Mouse (Mus musculus) thymus, adult 18-20 months (tissue): ENCODE measurements around the gene Srgap3.

Source experiments
- DNase-seq, 2 experiments: peaks; one replicate each; pipeline ENCODE4 v3.0.0; 2022; ENCODE audit warnings: mixed read lengths in 2 of 2

Srgap3 gene

GRCm38 (mm10) chr6:112946895-112947436 is at the start of gene Srgap3:
Srgap3 (minus strand) TSS chr6:112947266.
- peak; percentile 30 to 44 for DNase-seq

GRCm38 (mm10) chr6:112995708-112996107 is 48.6 kb upstream of the Srgap3 start:
- no peak for DNase-seq

DNA sequence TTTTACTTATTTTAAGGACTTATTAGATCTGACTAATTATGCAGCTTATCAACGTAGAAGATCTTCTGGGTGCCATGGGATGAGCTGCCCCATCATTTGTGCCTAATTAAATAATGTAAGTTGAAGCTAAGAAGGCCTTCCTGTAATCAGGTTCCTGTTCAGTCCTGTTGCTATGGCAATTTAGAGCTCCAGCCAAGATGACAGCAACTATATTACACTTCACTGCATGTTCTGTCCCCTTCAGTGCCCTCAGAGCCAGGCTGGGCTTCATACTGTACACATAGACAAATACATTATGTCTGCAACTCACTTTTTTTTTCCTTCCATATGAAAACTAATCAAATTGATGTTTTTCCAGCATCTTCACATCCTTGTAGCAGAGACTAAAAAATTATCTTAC is 43.1 kb upstream of the Srgap3 start:
- DNase-seq: no peak

DNA sequence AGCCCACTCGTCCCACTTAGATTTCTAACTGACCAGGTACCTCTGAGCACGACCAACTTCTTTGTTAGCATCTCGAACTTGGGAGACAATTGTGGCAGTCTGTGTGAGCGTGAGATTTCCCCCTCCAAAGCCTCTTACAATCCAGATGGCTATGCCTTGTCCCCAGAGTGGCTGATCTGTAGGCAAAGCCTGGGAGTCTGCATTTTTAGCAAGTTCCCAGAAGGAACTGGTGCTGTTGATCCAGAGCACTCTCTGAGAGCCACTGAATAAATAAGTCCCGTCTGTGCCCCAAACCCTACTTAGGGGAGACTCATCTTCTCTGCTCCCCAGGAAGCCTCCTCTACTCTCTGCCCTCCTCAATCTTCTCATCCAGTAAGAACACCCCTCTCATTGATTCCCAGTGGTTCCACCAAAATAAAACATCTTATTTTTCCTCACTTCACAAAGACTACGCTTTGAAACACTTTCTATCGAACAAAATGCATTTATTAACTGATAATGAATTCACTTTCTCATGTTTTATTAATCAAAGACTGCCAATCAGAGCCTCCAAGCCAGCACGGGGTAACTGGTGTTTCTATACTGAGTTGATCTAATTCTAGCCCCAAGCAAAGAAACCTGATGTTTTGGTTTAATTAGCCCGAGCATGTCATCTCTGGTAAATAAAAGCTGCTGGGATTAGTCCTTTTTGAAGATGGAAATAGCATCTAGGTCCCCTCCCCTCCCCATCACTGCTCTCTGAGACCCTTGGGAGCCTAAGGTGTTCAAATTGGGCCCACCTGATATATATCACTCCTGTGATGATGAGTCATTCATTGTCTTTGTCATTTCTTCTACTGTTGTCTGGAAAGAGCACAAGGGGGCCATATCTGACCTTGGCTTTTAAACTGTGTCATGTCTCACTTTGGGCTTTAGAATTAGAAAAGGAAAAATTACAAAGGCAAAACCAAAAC is 38.6 kb upstream of the Srgap3 start:
- no peak for DNase-seq

GRCm38 (mm10) chr6:112982241-112982640 is 35.2 kb upstream of the Srgap3 start:
- no peak for DNase-seq

DNA sequence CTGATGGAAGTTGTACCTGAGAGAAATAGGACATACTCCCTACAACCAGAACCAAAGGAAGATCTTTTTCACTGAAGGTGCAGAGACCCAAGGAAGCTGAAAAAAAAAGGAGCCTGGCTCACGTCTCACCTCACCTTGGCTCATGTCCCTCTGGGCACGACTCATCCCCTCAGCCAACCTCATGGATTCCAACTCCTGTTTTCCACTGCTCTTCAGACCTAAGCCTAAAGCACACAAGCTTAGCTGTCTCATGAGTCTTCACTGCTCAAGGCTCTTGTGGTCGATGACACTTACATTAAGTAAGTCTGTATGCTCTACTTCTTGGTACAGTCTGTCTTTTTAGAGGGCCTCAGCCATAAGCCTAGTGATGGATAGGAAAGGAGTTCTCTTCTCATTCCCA is 31.9 kb upstream of the Srgap3 start:
- no peak for DNase-seq

GRCm38 (mm10) chr6:112977246-112977645 is 30.2 kb upstream of the Srgap3 start:
- DNase-seq: no peak

GRCm38 (mm10) chr6:112976541-112976940 is 29.5 kb upstream of the Srgap3 start:
- DNase-seq: no peak

GRCm38 (mm10) chr6:112976136-112976535 is 29.1 kb upstream of the Srgap3 start:
- no peak for DNase-seq

DNA sequence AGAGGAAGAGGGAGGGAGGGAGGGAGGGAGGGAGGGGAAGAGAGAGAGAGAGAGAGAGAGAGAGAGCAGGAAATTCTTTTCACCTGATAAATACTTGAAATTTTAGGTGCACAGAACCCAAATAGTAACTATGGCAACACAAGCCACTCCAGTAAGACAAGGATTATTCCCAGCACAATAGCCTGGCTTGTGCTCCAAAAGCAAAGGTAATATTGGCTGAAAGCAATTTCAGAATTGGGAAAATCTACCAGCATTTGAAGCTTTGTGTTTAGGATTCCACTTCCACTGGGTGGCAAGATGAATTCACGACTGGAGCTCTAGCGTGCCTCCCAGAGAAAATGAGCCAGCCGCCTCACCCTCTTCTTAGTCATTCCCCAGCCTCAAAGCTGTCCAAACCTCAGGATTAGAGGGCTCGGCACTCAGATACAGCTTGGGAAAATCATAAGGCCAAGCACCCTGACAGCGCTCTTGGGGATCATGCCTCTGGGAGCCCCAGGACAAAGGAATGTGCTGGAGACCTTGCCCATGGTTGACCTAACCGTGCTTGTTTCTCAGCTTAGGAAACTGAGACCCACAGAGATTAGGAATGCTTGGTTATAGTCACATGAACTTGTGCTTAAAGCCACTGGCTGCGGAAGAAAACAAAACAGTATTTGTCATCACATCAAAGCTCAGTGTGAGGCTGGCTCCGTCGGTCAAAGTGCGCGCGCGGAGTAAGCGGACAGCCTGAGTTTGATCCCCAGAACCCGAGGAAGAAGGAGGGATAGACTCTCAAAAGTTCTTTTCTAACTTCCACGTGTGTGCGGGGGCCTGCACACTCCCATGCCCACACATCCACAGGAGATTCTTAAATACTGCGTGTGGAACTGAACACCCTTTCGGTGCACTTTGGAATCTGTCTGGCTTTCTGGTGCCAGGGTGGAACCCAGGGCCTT is 27.0 kb upstream of the Srgap3 start:
- no peak for DNase-seq

- DNase-seq: no peak
Measured at GRCm38 (mm10) chr6:112972858-112973631, 26.0 kb upstream of the Srgap3 start.

DNA sequence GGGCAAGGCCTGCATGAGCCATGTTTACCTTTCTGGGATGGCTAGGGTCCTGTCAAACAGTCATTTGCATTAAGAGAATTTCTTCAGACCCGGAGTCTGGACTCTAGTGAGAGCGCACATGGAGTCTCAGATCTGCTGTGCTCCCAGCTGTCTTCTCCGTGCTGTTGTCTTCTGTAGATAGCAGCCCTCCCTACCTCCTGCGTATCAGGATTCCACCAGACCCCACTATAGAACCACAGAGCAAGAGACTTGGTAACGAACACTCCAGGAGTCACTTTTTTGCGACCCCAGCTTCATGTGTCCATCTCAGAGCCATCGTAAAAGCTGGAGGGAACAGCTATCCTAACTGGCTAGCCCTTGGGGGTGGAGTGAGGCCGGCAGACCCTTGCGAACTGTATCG is 25.1 kb upstream of the Srgap3 start:
- DNase-seq: no peak

DNA sequence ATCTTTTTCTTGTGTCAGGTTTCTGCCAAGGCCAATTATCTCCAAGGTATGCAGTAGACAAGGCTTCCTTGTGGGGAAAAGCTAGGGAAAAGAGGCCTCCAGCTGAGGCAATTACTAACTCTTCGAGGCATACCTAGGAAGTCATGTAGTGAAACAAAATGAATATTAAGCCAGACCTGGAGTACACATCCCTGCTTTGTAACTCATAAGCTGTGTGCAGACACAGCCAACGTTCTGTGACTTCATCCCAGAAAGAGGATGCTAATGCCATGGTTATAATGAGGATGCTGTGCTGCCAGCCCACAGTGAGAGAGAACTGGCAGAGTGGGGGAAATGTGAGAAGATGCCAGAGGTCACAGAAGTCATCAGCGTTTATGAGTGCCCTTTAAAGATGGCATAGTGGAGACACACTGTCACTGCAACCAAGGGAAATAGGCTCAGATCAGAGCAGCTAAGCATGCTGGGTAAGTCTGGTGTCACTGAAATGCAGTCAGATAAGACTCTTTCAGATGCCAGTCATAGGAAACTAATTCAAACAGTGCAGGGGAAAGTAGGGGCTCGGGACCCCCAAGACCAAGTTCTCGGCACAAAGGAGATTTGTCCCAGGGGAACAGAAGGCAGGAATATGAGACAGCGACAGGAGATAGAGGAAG is 24.2 kb upstream of the Srgap3 start:
- no peak for DNase-seq

GRCm38 (mm10) chr6:112967359-112967758 is 20.3 kb upstream of the Srgap3 start:
- DNase-seq: peak in 1 of 2 experiments; percentile 44

DNA sequence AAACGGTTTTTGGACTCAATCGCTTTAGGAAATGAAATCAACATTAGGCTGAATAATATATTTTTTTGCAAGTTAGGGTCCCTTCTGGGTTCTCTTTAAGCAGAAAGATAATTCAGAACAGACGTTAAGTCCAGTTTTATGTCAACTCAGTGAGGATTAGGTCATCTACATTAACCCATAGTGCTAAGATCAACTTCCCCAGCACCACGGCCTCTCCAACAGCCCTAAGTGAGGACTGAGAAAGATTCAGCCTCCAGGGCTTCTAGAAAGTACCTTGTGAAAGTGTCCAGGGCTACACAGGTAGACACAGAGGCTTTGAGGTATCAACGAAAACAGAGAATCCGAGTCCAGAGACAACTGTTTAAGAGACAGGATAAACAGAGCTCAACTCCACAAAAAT is 11.3 kb upstream of the Srgap3 start:
- no peak for DNase-seq

GRCm38 (mm10) chr6:112957583-112958280 is 10.7 kb upstream of the Srgap3 start:
- no peak for DNase-seq

GRCm38 (mm10) chr6:112955773-112956172 is 8.7 kb upstream of the Srgap3 start:
- DNase-seq: no peak

DNA sequence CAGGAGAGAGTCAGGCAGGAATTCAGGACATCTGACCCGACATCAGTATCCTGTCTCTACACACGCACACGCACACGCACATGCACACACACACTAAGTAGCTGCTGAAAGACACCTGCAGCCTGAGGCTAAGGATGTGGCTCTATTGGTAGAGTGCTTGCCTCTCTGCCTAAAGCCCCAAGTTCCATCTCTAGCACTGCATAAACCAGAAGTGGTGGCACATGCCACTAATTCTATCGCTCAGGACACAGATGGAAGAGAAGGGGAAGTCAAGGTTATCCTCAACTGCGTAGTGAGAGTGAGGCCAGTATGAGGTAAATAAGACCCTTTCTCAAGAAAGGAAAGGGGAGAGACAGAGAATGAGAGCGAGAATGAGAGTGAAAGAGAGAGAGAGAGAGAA is 6.8 kb upstream of the Srgap3 start:
- DNase-seq: no peak

GRCm38 (mm10) chr6:112951254-112951653 is 4.2 kb upstream of the Srgap3 start:
- no peak for DNase-seq

GRCm38 (mm10) chr6:112950205-112951110 is 3.4 kb upstream of the Srgap3 start:
- no peak for DNase-seq
